Comparison of ENCODE assay signal across 8 mouse cellular contexts in the genomic region with DNA sequence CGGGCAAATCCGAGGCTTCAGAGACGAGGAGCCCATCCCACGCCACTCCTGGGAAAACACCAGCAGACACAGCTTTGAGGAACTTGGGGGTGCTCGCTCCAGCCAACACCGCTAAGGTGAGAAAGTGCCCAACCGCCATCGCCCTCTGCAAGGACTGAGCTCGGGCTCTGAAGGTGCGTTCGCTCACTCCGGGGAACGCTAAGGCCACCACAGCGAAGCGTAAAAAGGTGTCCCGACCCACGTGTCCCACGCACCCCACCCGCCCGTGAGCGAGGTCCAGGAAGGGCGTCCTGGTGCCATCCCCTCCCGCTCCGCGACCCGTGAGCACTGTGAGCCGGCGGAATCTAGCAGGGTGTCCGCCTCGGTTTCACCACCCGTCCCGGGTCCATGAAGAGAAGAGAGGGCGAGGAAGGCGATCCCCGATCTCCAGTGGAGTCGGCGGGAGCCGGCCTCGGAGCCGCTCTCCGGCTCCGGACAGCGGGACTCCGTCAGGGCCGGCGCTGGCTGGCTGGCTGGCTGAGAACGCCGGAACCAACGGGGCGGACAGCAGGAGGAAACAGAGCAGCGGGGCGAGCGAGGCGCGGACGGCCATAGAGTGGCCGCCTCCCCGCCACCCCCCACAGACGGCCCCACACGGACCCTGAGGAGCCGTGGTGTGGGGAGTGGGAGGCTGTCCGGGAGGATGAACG. TPM values are rescaled to one million over a fixed set of nuclear protein-coding genes. Genes with fewer than 3 reads are reported as not detected.
A peak's percentile ranks its signal among the peaks of the same experiment; 100 is the strongest.
DNase-seq lines count a peak whose midpoint lies in the region; ATAC-seq and TF ChIP-seq lines count a peak whose summit lies in the region.

No protein-coding gene starts in this region.

- H3K9me3 ChIP-seq in CH12.LX (replicated peaks; ENCODE audit: low read length), result no peaks in the 10 kb centered on the region
- no peaks in the 10 kb centered on the region for H3K9me3 ChIP-seq in embryonic facial prominence, embryonic 15.5 days (replicated peaks)
- H3K9me3 ChIP-seq in hindbrain, embryonic 10.5 days, result no peaks in the 10 kb centered on the region
- no peaks in the 10 kb centered on the region for H3K9me3 ChIP-seq in limb, embryonic 10.5 days (replicated peaks)
- no peaks in the 10 kb centered on the region for H3K9me3 ChIP-seq in midbrain, embryonic 15.5 days

- dilution Hi-C loops in CH12.LX (cut with MboI; ENCODE audit: extremely low pct_ligation_motif_present, extremely low pct_unique_long_range_greater_than_20kb, low sequenced_read_pairs), result no loop called here

- in situ Hi-C loops in CH12.LX (cut with MboI; ENCODE audit: low pct_ligation_motif_present, low pct_unique_long_range_greater_than_20kb, low sequenced_read_pairs), result loop anchor here (25.0 kb wide), 1 partner anchor 437 kb away; the partner anchor contains the start of genes Ccdc92 and Zfp664

- peak; percentile 56 for ATAC-seq in embryonic facial prominence, embryonic 15.5 days (ENCODE audit: insufficient number of reproducible peaks, low FRiP score, low TSS enrichment, low read depth)
- ATAC-seq in midbrain, embryonic 15.5 days (replicated peaks), result peak; percentile 84

- no peaks in the 10 kb centered on the region for H3K27me3 ChIP-seq in CH12.LX (replicated peaks)
- no peaks in the 10 kb centered on the region for H3K27me3 ChIP-seq in embryonic facial prominence, embryonic 15.5 days
- no peaks in the 10 kb centered on the region for H3K27me3 ChIP-seq in hindbrain, embryonic 10.5 days (ENCODE audit: insufficient read depth, poor library complexity, severe bottlenecking)
- H3K27me3 ChIP-seq in limb, embryonic 10.5 days (ENCODE audit: low read depth, poor library complexity, severe bottlenecking), result no peaks in the 10 kb centered on the region
- no peaks in the 10 kb centered on the region for H3K27me3 ChIP-seq in midbrain, embryonic 15.5 days (replicated peaks)

- no peak for TF ChIP-seq EP300 in CH12.LX (IDR thresholded peaks at IDR 0.05; ENCODE audit: low read length)

- H3K4me2 ChIP-seq in CH12.LX (ENCODE audit: insufficient read depth, low read depth, poor library complexity, severe bottlenecking), result peak overlapping the region; percentile 33; the same call in 1 of the 2 replicates
- H3K4me2 ChIP-seq in embryonic facial prominence, embryonic 15.5 days (replicated peaks), result peak overlapping the region; percentile 88
- H3K4me2 ChIP-seq in midbrain, embryonic 15.5 days, result peak overlapping the region; percentile 88

- peak; percentile 18 for DNase-seq in gastrocnemius, adult 18-20 months (ENCODE audit: low spot score)
- DNase-seq in gastrocnemius, adult 8-10 months (ENCODE audit: low spot score in 2 of 2), result no peak
- peak; percentile 29 for DNase-seq in CH12.LX (ENCODE audit: extremely low read depth)
- DNase-seq in hindbrain, embryonic 10.5 days (ENCODE audit: low spot score), result no peak
- peak; percentile 48 for DNase-seq in limb, embryonic 10.5 days (ENCODE audit: low spot score)
- DNase-seq in testis, postnatal 10 days (ENCODE audit: low spot score), result peak; percentile 63

- peaks cover 0 to 15% of the 10 kb centered on the region in 2 experiments for H3K36me3 ChIP-seq in CH12.LX (replicated peaks in 1 of 2; ENCODE audit: control insufficient read depth in 1 of 2, insufficient read depth in 1 of 2, low read length in 1 of 2)
- H3K36me3 ChIP-seq in embryonic facial prominence, embryonic 15.5 days, result peaks cover under 1% of the 10 kb centered on the region
- peaks cover 17% of the 10 kb centered on the region; the same call in 1 of the 2 replicates for H3K36me3 ChIP-seq in hindbrain, embryonic 10.5 days
- peaks cover 21% of the 10 kb centered on the region for H3K36me3 ChIP-seq in limb, embryonic 10.5 days
- H3K36me3 ChIP-seq in midbrain, embryonic 15.5 days (replicated peaks), result 0 out of 2 replicates have a peak, but pooled peaks cover 3% of the 10 kb centered on the region

- H3K27ac ChIP-seq in CH12.LX (ENCODE audit: insufficient read depth, low read depth), result peak overlapping the region; percentile 39; the same call in 1 of the 2 replicates
- H3K27ac ChIP-seq in embryonic facial prominence, embryonic 15.5 days (replicated peaks), result peak overlapping the region; percentile 87
- H3K27ac ChIP-seq in hindbrain, embryonic 10.5 days, result peak overlapping the region; percentile 98
- peak overlapping the region; percentile 93 for H3K27ac ChIP-seq in limb, embryonic 10.5 days
- H3K27ac ChIP-seq in midbrain, embryonic 15.5 days, result peak overlapping the region; percentile 98

- TF ChIP-seq CTCF in CH12.LX (conservative IDR thresholded peaks at IDR 0.05 in 1 of 2, IDR thresholded peaks at IDR 0.05 in 1 of 2; ENCODE audit: low read depth in 2 of 2, low read length in 2 of 2), result no peak

- TF ChIP-seq RAD21 in CH12.LX (IDR thresholded peaks at IDR 0.05; ENCODE audit: low read depth, low read length), result no peak

- TF ChIP-seq POLR2A in CH12.LX (IDR thresholded peaks at IDR 0.05; ENCODE audit: low read depth, low read length), result no peak

- peak overlapping the region; percentile 97 for H3K9ac ChIP-seq in CH12.LX (ENCODE audit: insufficient read depth, low read depth)
- peak overlapping the region; percentile 91 for H3K9ac ChIP-seq in embryonic facial prominence, embryonic 15.5 days
- peak overlapping the region; percentile 89 for H3K9ac ChIP-seq in midbrain, embryonic 15.5 days

- peak overlapping the region; percentile 94 to 98 (median 97) for H3K4me3 ChIP-seq in CH12.LX (replicated peaks in 1 of 3; ENCODE audit: low read depth in 2 of 3, low read length in 2 of 3, poor library complexity in 1 of 3)
- peak overlapping the region; percentile 100 for H3K4me3 ChIP-seq in embryonic facial prominence, embryonic 15.5 days (replicated peaks)
- H3K4me3 ChIP-seq in hindbrain, embryonic 10.5 days, result peak overlapping the region; percentile 100
- peak overlapping the region; percentile 100 for H3K4me3 ChIP-seq in limb, embryonic 10.5 days
- H3K4me3 ChIP-seq in midbrain, embryonic 15.5 days, result peak overlapping the region; percentile 99

- H3K79me2 ChIP-seq in CH12.LX (replicated peaks; ENCODE audit: control insufficient read depth, extremely low read depth, insufficient read depth, poor library complexity, severe bottlenecking), result peaks cover 50% of the 10 kb centered on the region

- peaks cover 7 to 22% of the 10 kb centered on the region in 2 experiments for H3K4me1 ChIP-seq in CH12.LX (ENCODE audit: control insufficient read depth in 1 of 2, insufficient read depth in 2 of 2)
- peaks cover 15% of the 10 kb centered on the region for H3K4me1 ChIP-seq in embryonic facial prominence, embryonic 15.5 days
- H3K4me1 ChIP-seq in hindbrain, embryonic 10.5 days (replicated peaks), result peaks cover 14% of the 10 kb centered on the region
- H3K4me1 ChIP-seq in limb, embryonic 10.5 days, result peaks cover 9% of the 10 kb centered on the region
- peaks cover 24% of the 10 kb centered on the region for H3K4me1 ChIP-seq in midbrain, embryonic 15.5 days

- WGBS in embryonic facial prominence, embryonic 15.5 days, result under 1% methylated on average over 63 of the region's 63 CpGs
- under 1% methylated on average over 63 of the region's 63 CpGs for WGBS in hindbrain, embryonic 10.5 days
- under 1% methylated on average over 63 of the region's 63 CpGs for WGBS in limb, embryonic 10.5 days
- WGBS in midbrain, embryonic 15.5 days, result under 1% methylated on average over 62 of the region's 63 CpGs

RNA-seq across cellular contexts. Expression of gene Sbno1, which starts 0.9 kb away (rescaled TPM):
- total RNA-seq in gastrocnemius, adult 18-20 months (2021), result 10 to 100 TPM; 40.4 to 42.4 TPM
- total RNA-seq in gastrocnemius, adult 8-10 months (2022), result 10 to 100 TPM; 41.8 to 53.6 (median 48.2) TPM
- 38.3 and 44.2 TPM in 2 replicates for total RNA-seq in CH12.LX (2012; rRNA removed)
- total RNA-seq in CH12.LX (2014; rRNA removed), result 32.4 and 35.0 TPM in 2 replicates
- polyA plus RNA-seq in CH12.LX (2012; ENCODE audit: insufficient read length, low read depth), result 48.5 and 52.3 TPM in 2 replicates
- polyA plus RNA-seq in embryonic facial prominence, embryonic 15.5 days (2015; fragmentation: Nextera tagmentation; extraction: Ambion mirVana), result 75.9 and 76.7 TPM in 2 replicates
- 84.6 and 86.6 TPM in 2 replicates for polyA plus RNA-seq in hindbrain, embryonic 10.5 days (2016; fragmentation: Nextera tagmentation; extraction: Ambion mirVana)
- polyA plus RNA-seq in limb, embryonic 10.5 days (2016; fragmentation: Nextera tagmentation; extraction: Ambion mirVana), result 82.8 and 93.6 TPM in 2 replicates
- 98.6 and 102 TPM in 2 replicates for polyA plus RNA-seq in midbrain, embryonic 15.5 days (2015; fragmentation: Nextera tagmentation; extraction: Ambion mirVana)

RNA-seq across cellular contexts. Expression of gene Kmt5a, which starts 14.9 kb away (rescaled TPM):
- total RNA-seq in gastrocnemius, adult 18-20 months (2021), result 100 to 1,000 TPM; 167 to 244 TPM
- 100 to 1,000 TPM; 217 to 342 (median 227) TPM for total RNA-seq in gastrocnemius, adult 8-10 months (2022)
- total RNA-seq in CH12.LX (2012; rRNA removed) (55.3 and 64.6 TPM in 2 replicates), CH12.LX (2014; rRNA removed) (60.9 and 62.8 TPM in 2 replicates)
- 151 and 154 TPM in 2 replicates for polyA plus RNA-seq in CH12.LX (2012; ENCODE audit: insufficient read length, low read depth)
- 71.2 and 72.0 TPM in 2 replicates for polyA plus RNA-seq in embryonic facial prominence, embryonic 15.5 days (2015; fragmentation: Nextera tagmentation; extraction: Ambion mirVana)
- polyA plus RNA-seq in hindbrain, embryonic 10.5 days (2016; fragmentation: Nextera tagmentation; extraction: Ambion mirVana), result 34.3 and 43.7 TPM in 2 replicates
- 52.3 and 71.3 TPM in 2 replicates for polyA plus RNA-seq in limb, embryonic 10.5 days (2016; fragmentation: Nextera tagmentation; extraction: Ambion mirVana)
- 36.4 and 49.1 TPM in 2 replicates for polyA plus RNA-seq in midbrain, embryonic 15.5 days (2015; fragmentation: Nextera tagmentation; extraction: Ambion mirVana)

RNA-seq across cellular contexts. Expression of gene Rilpl2, which starts 53.3 kb away (rescaled TPM):
- total RNA-seq in gastrocnemius, adult 18-20 months (2021), result 1 to 10 TPM; 4.6 to 5.6 TPM
- total RNA-seq in gastrocnemius, adult 8-10 months (2022), result 1 to 10 TPM; 3.2 to 5.1 (median 4.2) TPM
- total RNA-seq in CH12.LX (2012; rRNA removed) (393 and 482 TPM in 2 replicates), CH12.LX (2014; rRNA removed) (415 and 425 TPM in 2 replicates)
- polyA plus RNA-seq in CH12.LX (2012; ENCODE audit: insufficient read length, low read depth), result 354 and 405 TPM in 2 replicates
- 38.0 and 40.2 TPM in 2 replicates for polyA plus RNA-seq in embryonic facial prominence, embryonic 15.5 days (2015; fragmentation: Nextera tagmentation; extraction: Ambion mirVana)
- polyA plus RNA-seq in hindbrain, embryonic 10.5 days (2016; fragmentation: Nextera tagmentation; extraction: Ambion mirVana), result 21.5 and 23.1 TPM in 2 replicates
- 26.8 and 31.1 TPM in 2 replicates for polyA plus RNA-seq in limb, embryonic 10.5 days (2016; fragmentation: Nextera tagmentation; extraction: Ambion mirVana)
- 24.7 and 25.2 TPM in 2 replicates for polyA plus RNA-seq in midbrain, embryonic 15.5 days (2015; fragmentation: Nextera tagmentation; extraction: Ambion mirVana)

RNA-seq across cellular contexts. Expression of gene Snrnp35, which starts 58.1 kb away (rescaled TPM):
- total RNA-seq in gastrocnemius, adult 18-20 months (2021), result 10 to 100 TPM; 21.0 to 28.1 TPM
- 10 to 100 TPM; 19.8 to 27.9 (median 25.2) TPM for total RNA-seq in gastrocnemius, adult 8-10 months (2022)
- 23.3 and 27.4 TPM in 2 replicates for total RNA-seq in CH12.LX (2012; rRNA removed)
- 13.9 and 14.9 TPM in 2 replicates for total RNA-seq in CH12.LX (2014; rRNA removed)
- polyA plus RNA-seq in CH12.LX (2012; ENCODE audit: insufficient read length, low read depth), result 29.0 and 36.3 TPM in 2 replicates
- 26.3 and 26.5 TPM in 2 replicates for polyA plus RNA-seq in embryonic facial prominence, embryonic 15.5 days (2015; fragmentation: Nextera tagmentation; extraction: Ambion mirVana)
- 29.7 and 35.4 TPM in 2 replicates for polyA plus RNA-seq in hindbrain, embryonic 10.5 days (2016; fragmentation: Nextera tagmentation; extraction: Ambion mirVana)
- polyA plus RNA-seq in limb, embryonic 10.5 days (2016; fragmentation: Nextera tagmentation; extraction: Ambion mirVana), result 30.8 and 32.2 TPM in 2 replicates
- 18.9 and 19.1 TPM in 2 replicates for polyA plus RNA-seq in midbrain, embryonic 15.5 days (2015; fragmentation: Nextera tagmentation; extraction: Ambion mirVana)

Comparison
In these comparisons a context has a peak if more than half of its experiments do, and no peak if none do; other contexts are left out.
1. DNase-seq: peak in gastrocnemius, adult 18-20 months (single experiment), CH12.LX (single experiment), limb, embryonic 10.5 days (single experiment) and testis, postnatal 10 days (single experiment); none in gastrocnemius, adult 8-10 months (0 of 2) and hindbrain, embryonic 10.5 days (single experiment).
2. H3K27ac ChIP-seq: peak in every context shown above with its lines; median percentile 98 in hindbrain, embryonic 10.5 days; 98 in midbrain, embryonic 15.5 days; 93 in limb, embryonic 10.5 days; 87 in embryonic facial prominence, embryonic 15.5 days; 39 in CH12.LX.
3. H3K4me2 ChIP-seq: peak in every context shown above with its lines; median percentile 88 in embryonic facial prominence, embryonic 15.5 days; 88 in midbrain, embryonic 15.5 days; 33 in CH12.LX.
4. Peak in every context shown above with its lines, with median percentiles within 50 percentile points of each other: H3K4me3 ChIP-seq and H3K9ac ChIP-seq.